Mouse (Mus musculus) R1 (cell line): ENCODE results near the gene Tagln2.

Experiments used
- DNase-seq: peaks from one replicate; pipeline ENCODE4 v3.0.0-alpha.2; 2018; ENCODE audit warnings: low read depth, low spot score

Gene Tagln2

GRCm38 (mm10) chr1:172502145-172503110 lies 2.6 kb downstream of the Tagln2 start:
- DNase-seq, result no peak

- no peak for DNase-seq
Measured at GRCm38 (mm10) chr1:172503111-172503997, 3.5 kb downstream of the Tagln2 start.

- no peak for DNase-seq
Measured at GRCm38 (mm10) chr1:172504756-172505155, 4.9 kb downstream of the Tagln2 start.

- no peak for DNase-seq
Measured at GRCm38 (mm10) chr1:172507001-172507400, 7.2 kb downstream of the Tagln2 start.

GRCm38 (mm10) chr1:172507701-172508100 lies 7.9 kb downstream of the Tagln2 start:
- no peak for DNase-seq

- DNase-seq, result no peak
Measured at GRCm38 (mm10) chr1:172508172-172508571, 8.3 kb downstream of the Tagln2 start.

- no peak for DNase-seq
Measured at GRCm38 (mm10) chr1:172509235-172509634, 9.4 kb downstream of the Tagln2 start.

GRCm38 (mm10) chr1:172509983-172510382 lies 10.1 kb downstream of the Tagln2 start:
- no peak for DNase-seq

GRCm38 (mm10) chr1:172510421-172510972 lies 10.7 kb downstream of the Tagln2 start:
- DNase-seq, result peak; percentile 76

GRCm38 (mm10) chr1:172512962-172513361 lies 13.1 kb downstream of the Tagln2 start:
- DNase-seq, result peak; percentile 65

GRCm38 (mm10) chr1:172513525-172514212 lies 13.8 kb downstream of the Tagln2 start:
- peak; percentile 56 for DNase-seq

- no peak for DNase-seq
Measured at GRCm38 (mm10) chr1:172514213-172514529, 14.3 kb downstream of the Tagln2 start.

- no peak for DNase-seq
Measured at GRCm38 (mm10) chr1:172514551-172515268, 14.9 kb downstream of the Tagln2 start.

GRCm38 (mm10) chr1:172515396-172515795 lies 15.5 kb downstream of the Tagln2 start:
- DNase-seq, result peak; percentile 61

- peak; percentile 55 for DNase-seq
Measured at GRCm38 (mm10) chr1:172518013-172518412, 18.2 kb downstream of the Tagln2 start.

- no peak for DNase-seq
Measured at GRCm38 (mm10) chr1:172519644-172520043, 19.8 kb downstream of the Tagln2 start.

GRCm38 (mm10) chr1:172520576-172521440 lies 21.0 kb downstream of the Tagln2 start, which contains the start of gene Cfap45:
TSS of gene Cfap45 (plus strand) at chr1:172520801.
- DNase-seq, result peak; percentile 99

GRCm38 (mm10) chr1:172522524-172522923 lies 22.7 kb downstream of the Tagln2 start:
- no peak for DNase-seq

GRCm38 (mm10) chr1:172523699-172524101 lies 23.9 kb downstream of the Tagln2 start:
- DNase-seq, result no peak
